Mouse (Mus musculus): ENCODE measurements around the gene Rnf150.

- TF ChIP-seq POLR2AphosphoS2 (IDR thresholded peaks at IDR 0.05; ENCODE audit: low read depth, low read length) (no peak), CTCF (conservative IDR thresholded peaks at IDR 0.05 in 1 of 2, IDR thresholded peaks at IDR 0.05 in 1 of 2; ENCODE audit: low read depth in 2 of 2, low read length in 2 of 2) (no peak), TCF12 (IDR thresholded peaks at IDR 0.05; ENCODE audit: low read depth, low read length) (no peak), MAX (IDR thresholded peaks at IDR 0.05; ENCODE audit: low read length) (no peak), TBP (conservative IDR thresholded peaks at IDR 0.05; ENCODE audit: low read depth, low read length) (no peak), USF2 (conservative IDR thresholded peaks at IDR 0.05; ENCODE audit: low read depth, low read length) (no peak), ZC3H11A (IDR thresholded peaks at IDR 0.05; ENCODE audit: low read depth, low read length) (no peak), EP300 (IDR thresholded peaks at IDR 0.05; ENCODE audit: low read length) (no peak), RAD21 (IDR thresholded peaks at IDR 0.05; ENCODE audit: low read depth, low read length) (no peak), HCFC1 (IDR thresholded peaks at IDR 0.05; ENCODE audit: low read depth, low read length) (no peak), GABPA (IDR thresholded peaks at IDR 0.05; ENCODE audit: insufficient replicate concordance, low read depth, low read length) (no peak), E2F4 (IDR thresholded peaks at IDR 0.05; ENCODE audit: insufficient replicate concordance, low read depth, low read length) (no peak)
These were observed 63.4 kb downstream of the Rnf150 start for GRCm38 (mm10) chr8:82926518-82926917.

All from CH12.LX (cell line).